Mouse (Mus musculus) embryonic facial prominence, embryonic 11.5 days (tissue): Measurements from ENCODE around the gene Nos3. TPM values are rescaled to one million over a fixed set of nuclear protein-coding genes. Genes with fewer than 3 reads are reported as not detected.

Source experiments
- ATAC-seq: fragments of 200-750 bp; cut with Nextera tagmentation; replicated peaks from 2 replicates; pipeline ENCODE4 v1.8.0; 2017; ENCODE audit warnings: low read depth; ENCODE audit not compliant: insufficient number of reproducible peaks, low FRiP score, low TSS enrichment
- DNase-seq: peaks from one replicate; pipeline ENCODE4 v3.0.0-alpha.2; 2015; ENCODE audit warnings: low spot score
- H3K27ac ChIP-seq: fragments of 300-500 bp; sonication (generic); replicated peaks from 2 replicates; pipeline ENCODE4 v1.5.1; 2014; ENCODE audit warnings: mild to moderate bottlenecking, low read depth, low read length, control low read depth
- H3K27me3 ChIP-seq: fragments of 300-500 bp; sonication (generic); 2 replicates; pipeline ENCODE4 v1.6.1; 2014; ENCODE audit warnings: mild to moderate bottlenecking, low read length, moderate library complexity, mixed read lengths; ENCODE audit not compliant: control insufficient read depth, insufficient read depth
- H3K36me3 ChIP-seq: fragments of 300-500 bp; sonication (generic); replicated peaks from 2 replicates; pipeline ENCODE4 v1.6.1; 2014; ENCODE audit warnings: low read depth, mild to moderate bottlenecking, low read length, moderate library complexity, mixed read lengths; ENCODE audit not compliant: control insufficient read depth, insufficient read depth
- H3K4me1 ChIP-seq: fragments of 300-500 bp; sonication (generic); 2 replicates; pipeline ENCODE4 v1.6.1; 2014; ENCODE audit warnings: low read length, mixed read lengths; ENCODE audit not compliant: control insufficient read depth, insufficient read depth
- H3K4me2 ChIP-seq: fragments of 300-500 bp; sonication (generic); 2 replicates; pipeline ENCODE4 v1.6.1; 2014; ENCODE audit warnings: low read depth, mild to moderate bottlenecking, control low read depth, low read length, moderate library complexity
- H3K4me3 ChIP-seq: fragments of 300-500 bp; sonication (generic); 2 replicates; pipeline ENCODE4 v1.5.1; 2014; ENCODE audit warnings: low read depth, low read length, control low read depth
- H3K9ac ChIP-seq: fragments of 300-500 bp; sonication (generic); replicated peaks from 2 replicates; pipeline ENCODE4 v1.6.1; 2014; ENCODE audit warnings: mild to moderate bottlenecking, control low read depth, low read length
- H3K9me3 ChIP-seq: fragments of 300-500 bp; sonication (generic); replicated peaks from 2 replicates; pipeline ENCODE4 v1.6.1; 2016; ENCODE audit warnings: mild to moderate bottlenecking, low read length, inconsistent platforms, mixed read lengths; ENCODE audit not compliant: control insufficient read depth
- WGBS: fragments of 180-500 bp; shearing (Covaris S2); extraction: QIAGEN DNeasy Blood & Tissue Kit; methylation state at CpG from one replicate; pipeline ENCODE4 v1.1.7; 2014; 5-methylcytosine and 5-hydroxymethylcytosine counted together
- polyA plus RNA-seq: library from polyadenylated mRNA; unstranded; fragments of >200 nt; fragmentation: Nextera tagmentation; extraction: Ambion mirVana; gene quantifications from 2 replicates; pipeline ENCODE4 v1.2.1, GENCODE M21; 2014

Nos3 gene
- polyA plus RNA-seq, 1 experiment from 2014 or later = 3.2 TPM

DNA sequence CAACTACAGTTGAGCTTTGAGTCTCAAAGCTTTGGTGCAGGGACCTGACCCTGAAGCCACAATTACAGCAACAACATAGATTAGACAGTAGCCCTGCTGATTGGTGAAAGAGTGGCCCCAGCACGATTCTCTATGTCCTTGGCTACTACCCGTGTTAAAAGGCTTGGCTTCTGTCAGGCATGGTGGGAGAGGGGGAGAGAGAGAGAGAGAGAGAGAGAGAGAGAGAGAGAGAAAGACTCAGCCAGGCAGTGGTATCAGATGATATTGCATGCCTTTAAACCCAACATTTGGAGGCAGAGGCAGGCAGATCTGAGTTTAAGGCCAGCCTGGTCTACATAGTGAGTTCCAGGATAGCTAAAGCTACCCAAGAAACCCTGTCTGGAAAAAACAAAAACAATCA, 17.4 kb downstream of the Nos3 start:
- H3K27me3 ChIP-seq = 0 out of 2 replicates have a peak, but pooled peaks cover 2% of the 10 kb centered on the region
- H3K4me1 ChIP-seq = peaks cover 2% of the 10 kb centered on the region; the same call in 1 of the 2 replicates
- DNase-seq (no peak), ATAC-seq (no peak)
- no peaks in the 10 kb centered on the region for H3K9me3 ChIP-seq
- no peak overlapping the region for H3K9ac ChIP-seq
- 76% methylated on average over 2 of the region's 2 CpGs for WGBS
- H3K4me3 ChIP-seq = no peak overlapping the region
- H3K27ac ChIP-seq = no peak overlapping the region
- H3K36me3 ChIP-seq = no peaks in the 10 kb centered on the region
- no peak overlapping the region for H3K4me2 ChIP-seq

DNA sequence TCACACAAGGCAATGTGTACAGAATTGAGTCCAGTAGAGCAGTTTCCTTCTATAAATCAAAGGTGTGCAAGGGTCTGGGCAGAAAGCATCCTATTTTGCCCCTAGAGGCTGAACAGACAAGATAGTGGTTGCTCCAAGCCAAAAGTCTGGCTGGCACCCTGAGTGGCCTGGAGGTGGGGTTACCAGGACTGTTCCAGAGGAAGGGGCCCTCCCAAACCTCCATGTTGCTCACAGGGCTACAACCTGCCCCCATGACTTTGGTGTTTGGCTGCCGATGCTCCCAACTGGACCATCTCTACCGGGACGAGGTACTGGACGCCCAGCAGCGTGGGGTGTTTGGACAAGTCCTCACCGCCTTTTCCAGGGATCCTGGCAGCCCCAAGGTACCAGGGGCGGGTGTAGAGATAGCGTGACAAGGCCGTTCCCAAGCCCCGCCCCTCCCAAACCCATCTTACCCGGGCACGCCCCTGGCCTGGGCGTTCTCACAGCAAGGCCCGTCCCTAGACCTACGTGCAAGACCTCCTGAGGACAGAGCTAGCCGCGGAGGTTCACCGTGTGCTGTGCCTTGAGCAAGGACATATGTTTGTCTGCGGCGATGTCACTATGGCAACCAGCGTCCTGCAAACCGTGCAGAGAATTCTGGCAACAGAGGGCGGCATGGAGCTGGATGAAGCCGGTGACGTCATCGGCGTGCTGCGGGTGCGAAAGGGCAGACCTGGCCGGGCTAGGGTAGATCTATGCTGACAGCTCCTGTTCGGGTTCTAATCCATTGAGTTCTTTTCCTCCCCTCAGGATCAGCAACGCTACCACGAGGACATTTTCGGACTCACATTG, 18.6 kb downstream of the Nos3 start:
- Histone ChIP-seq H3K4me2 (peak overlapping the region; percentile 79), H3K9ac (peak overlapping the region; percentile 46), H3K4me3 (peak overlapping the region; percentile 42), H3K27ac (no peak overlapping the region), H3K36me3 (no peaks in the 10 kb centered on the region), H3K4me1 (peaks cover 3% of the 10 kb centered on the region; the same call in 1 of the 2 replicates), H3K27me3 (peaks cover 12% of the 10 kb centered on the region), H3K9me3 (no peaks in the 10 kb centered on the region)
- WGBS = under 1% methylated on average over 34 of the region's 34 CpGs
- peak; percentile 95 for DNase-seq
- ATAC-seq = peak; percentile 86

DNA sequence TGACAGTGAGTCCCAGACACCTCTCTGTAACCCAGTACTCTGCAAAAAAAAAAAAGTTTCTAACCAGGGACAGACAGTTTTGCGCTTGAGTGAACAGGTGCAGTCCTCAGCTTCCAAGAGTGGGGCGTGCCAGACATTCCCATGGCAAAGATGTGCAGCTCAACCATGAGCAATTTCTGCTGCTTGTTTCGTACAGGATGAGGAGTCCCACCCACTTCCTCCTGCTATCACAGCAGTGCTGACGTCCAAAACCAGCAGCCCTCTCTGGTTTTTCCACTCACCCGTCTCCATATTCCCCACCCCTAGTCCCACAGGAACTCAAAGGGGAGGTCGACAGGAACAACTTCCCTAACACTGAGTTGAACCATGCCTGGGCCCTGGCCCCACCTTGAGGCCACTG, 19.8 kb downstream of the Nos3 start:
- H3K27ac ChIP-seq = no peak overlapping the region
- DNase-seq = no peak
- ATAC-seq = no peak
- WGBS = 61% methylated on average over 6 of the region's 6 CpGs
- H3K4me2 ChIP-seq = no peak overlapping the region
- peaks cover 14% of the 10 kb centered on the region for H3K27me3 ChIP-seq
- H3K4me1 ChIP-seq = peaks cover 5% of the 10 kb centered on the region; the same call in 1 of the 2 replicates
- H3K9ac ChIP-seq = no peak overlapping the region
- H3K9me3 ChIP-seq = no peaks in the 10 kb centered on the region
- no peak overlapping the region for H3K4me3 ChIP-seq
- H3K36me3 ChIP-seq = no peaks in the 10 kb centered on the region

DNA sequence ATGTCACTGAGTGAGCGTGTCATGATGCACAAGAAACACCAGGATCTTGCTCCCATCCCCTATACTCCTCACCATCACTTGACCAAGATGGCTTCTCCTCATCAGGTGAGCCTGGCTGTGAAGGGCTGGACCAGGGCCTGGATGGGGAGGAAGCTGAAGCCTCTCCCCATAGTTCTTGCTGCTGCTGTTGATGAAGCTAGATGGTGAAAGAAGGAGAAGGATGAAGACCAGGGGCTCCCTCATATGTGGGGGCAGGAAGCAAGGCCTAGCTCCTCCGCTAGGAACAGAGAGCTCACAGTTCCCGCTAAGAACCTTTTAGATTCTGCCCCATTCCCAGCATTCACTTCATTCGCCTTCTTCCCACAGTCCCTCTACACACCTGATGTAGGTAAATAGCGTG, 20.8 kb downstream of the Nos3 start:
- ATAC-seq (no peak), DNase-seq (no peak)
- no peak overlapping the region for H3K4me2 ChIP-seq
- peaks cover 5% of the 10 kb centered on the region; the same call in 1 of the 2 replicates for H3K4me1 ChIP-seq
- H3K27me3 ChIP-seq = peaks cover 14% of the 10 kb centered on the region
- no peaks in the 10 kb centered on the region for H3K9me3 ChIP-seq
- no peak overlapping the region for H3K9ac ChIP-seq
- no peak overlapping the region for H3K4me3 ChIP-seq
- H3K27ac ChIP-seq = no peak overlapping the region
- 87% methylated on average over 5 of the region's 5 CpGs for WGBS
- no peaks in the 10 kb centered on the region for H3K36me3 ChIP-seq

DNA sequence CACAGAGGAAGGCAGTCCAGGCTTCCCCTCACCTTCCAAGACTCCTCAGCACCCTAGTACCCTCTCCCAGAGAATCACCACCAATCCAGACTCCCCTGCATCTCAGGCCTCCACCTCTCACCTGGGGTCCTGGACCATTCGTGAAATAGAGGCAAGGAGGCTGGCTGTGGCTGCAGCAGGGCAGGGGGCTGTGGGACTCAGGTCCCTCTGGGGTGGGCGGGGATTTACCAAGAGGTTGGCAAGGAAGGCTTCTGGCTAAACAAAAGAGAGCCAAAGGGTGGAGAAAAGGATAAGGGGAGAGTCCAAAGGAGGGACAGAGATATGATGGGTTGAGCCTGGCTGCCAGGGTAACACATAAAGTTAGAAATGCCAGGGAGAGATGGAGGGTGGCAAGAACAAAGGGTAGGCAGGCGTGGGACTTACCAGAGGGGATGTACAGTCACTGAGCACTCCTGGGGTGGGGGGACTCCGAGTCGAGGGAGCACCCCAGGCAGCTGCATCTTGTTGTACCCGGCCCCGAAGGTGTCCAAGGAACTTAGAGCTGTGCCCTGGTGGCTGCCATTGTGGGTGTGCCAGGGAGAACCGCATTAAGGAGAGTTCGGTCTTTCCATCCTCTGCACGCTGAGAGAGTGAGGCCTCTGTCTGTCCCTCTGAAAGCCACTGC, 21.4 kb downstream of the Nos3 start:
- H3K4me1 ChIP-seq = peaks cover 5% of the 10 kb centered on the region; the same call in 1 of the 2 replicates
- H3K4me3 ChIP-seq = no peak overlapping the region
- 80% methylated on average over 10 of the region's 10 CpGs for WGBS

DNA sequence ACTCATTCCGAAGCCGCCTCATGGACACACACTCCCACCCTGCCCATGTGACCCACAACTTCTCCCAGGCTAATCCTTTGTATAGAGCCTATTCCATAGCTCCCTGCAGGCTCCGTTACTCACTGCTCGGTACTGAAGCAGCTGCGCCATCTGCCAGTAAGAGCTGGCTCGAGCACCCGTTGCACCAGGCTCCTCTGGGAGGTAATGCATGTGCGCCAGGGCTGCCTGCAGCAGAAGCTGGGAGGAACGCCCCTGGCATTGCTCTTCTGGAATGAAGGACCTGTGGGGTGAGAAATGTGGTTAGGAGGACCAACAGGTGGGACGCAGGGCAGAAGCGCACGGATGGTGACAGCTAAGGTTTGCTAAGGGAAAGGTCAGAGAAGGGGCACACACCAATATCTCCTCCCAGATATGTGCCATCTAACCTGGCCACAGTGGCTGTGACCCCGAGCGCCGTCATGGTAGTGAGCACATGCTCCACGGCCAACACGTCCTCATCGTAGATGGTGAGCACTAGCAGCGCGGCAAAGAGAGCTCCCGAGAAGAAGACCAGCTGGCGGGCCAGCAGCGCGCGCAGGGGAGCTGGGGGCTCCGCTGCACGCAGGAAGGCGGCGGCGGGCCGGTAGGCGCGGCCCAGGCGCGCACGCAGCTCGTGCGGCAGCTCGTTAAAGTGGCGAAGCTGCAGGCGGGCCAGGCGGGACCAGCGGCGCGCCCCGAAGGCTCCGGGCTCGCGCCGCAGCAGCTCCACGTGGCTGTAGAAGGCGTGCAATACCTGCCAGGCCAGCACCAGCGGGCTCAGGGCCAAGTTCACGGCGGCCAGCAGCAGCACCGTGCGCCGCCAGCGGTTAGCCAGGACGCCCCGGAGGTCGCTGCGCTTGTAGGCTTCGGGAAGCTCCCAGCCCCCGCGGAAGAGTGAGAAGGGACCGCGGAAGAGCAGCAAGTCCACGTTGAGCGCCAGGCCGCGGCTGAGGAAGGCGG, 22.9 kb downstream of the Nos3 start:
- DNase-seq (peak; percentile 67), ATAC-seq (0 out of 2 replicates have a peak, but pooled peaks have one; percentile 17)
- no peaks in the 10 kb centered on the region for H3K36me3 ChIP-seq
- no peak overlapping the region for H3K27ac ChIP-seq
- H3K4me1 ChIP-seq = peaks cover 5% of the 10 kb centered on the region; the same call in 1 of the 2 replicates
- no peaks in the 10 kb centered on the region for H3K9me3 ChIP-seq
- WGBS = 2% methylated on average over 73 of the region's 73 CpGs
- H3K4me3 ChIP-seq = peak overlapping the region; percentile 43
- H3K27me3 ChIP-seq = peaks cover 14% of the 10 kb centered on the region
- peak overlapping the region; percentile 97 for H3K4me2 ChIP-seq
- H3K9ac ChIP-seq = peak overlapping the region; percentile 69

More for the DNA sequence above, 21.4 kb downstream of the Nos3 start:
- ATAC-seq = no peak
- H3K27ac ChIP-seq = no peak overlapping the region
- no peak overlapping the region for H3K4me2 ChIP-seq
- H3K36me3 ChIP-seq = no peaks in the 10 kb centered on the region
- peaks cover 14% of the 10 kb centered on the region for H3K27me3 ChIP-seq
- no peak overlapping the region for H3K9ac ChIP-seq
- no peaks in the 10 kb centered on the region for H3K9me3 ChIP-seq
- no peak for DNase-seq

DNA sequence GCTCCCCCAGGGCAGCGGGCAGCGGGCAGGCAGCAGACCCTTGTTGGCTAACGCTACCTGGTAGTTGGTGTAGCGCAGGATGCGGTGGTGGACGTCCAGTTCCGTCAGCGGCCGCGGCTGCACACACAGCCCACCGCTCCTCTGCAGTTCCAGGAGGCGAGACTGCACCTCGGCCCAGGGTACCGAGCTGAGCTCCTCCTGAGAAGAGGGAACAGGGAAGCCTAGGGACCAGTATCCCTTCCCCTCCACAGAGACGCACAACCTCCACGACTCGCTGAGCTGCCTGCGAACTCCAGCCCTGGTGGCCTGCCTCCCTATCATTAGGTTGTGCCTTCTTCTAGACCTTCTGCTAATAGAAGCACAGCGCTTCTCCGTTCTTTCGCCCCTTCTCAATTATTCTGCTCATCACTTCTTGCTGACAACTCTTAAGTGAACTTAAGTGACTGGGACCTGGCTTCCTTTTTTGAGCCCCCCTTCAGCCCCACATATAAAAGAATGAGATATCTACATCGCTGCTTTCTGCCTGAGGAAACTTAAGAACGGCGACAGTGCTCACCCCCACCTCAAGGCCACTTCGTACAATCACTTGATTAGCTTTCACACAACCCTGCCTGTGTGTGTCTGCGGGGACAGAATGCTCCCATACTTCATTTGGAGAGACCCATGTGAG, 23.8 kb downstream of the Nos3 start:
- H3K4me3 ChIP-seq = peak overlapping the region; percentile 43
- ATAC-seq = no peak
- no peaks in the 10 kb centered on the region for H3K9me3 ChIP-seq
- peak overlapping the region; percentile 97 for H3K4me2 ChIP-seq
- no peak for DNase-seq
- H3K27ac ChIP-seq = no peak overlapping the region
- H3K4me1 ChIP-seq = peaks cover 5% of the 10 kb centered on the region; the same call in 1 of the 2 replicates
- peak overlapping the region; percentile 69 for H3K9ac ChIP-seq
- H3K27me3 ChIP-seq = peaks cover 14% of the 10 kb centered on the region
- no peaks in the 10 kb centered on the region for H3K36me3 ChIP-seq
- 24% methylated on average over 25 of the region's 26 CpGs for WGBS
